Mouse (Mus musculus) forebrain, postnatal 0 days (tissue): ENCODE results near the gene Ugt1a5. TPM values are rescaled to one million over a fixed set of nuclear protein-coding genes. Genes with fewer than 3 reads are reported as not detected.

Source experiments
- ATAC-seq: fragments of 200-750 bp; cut with Nextera tagmentation; 2 replicates; pipeline ENCODE4 v1.8.0; 2017; ENCODE audit warnings: mild to moderate bottlenecking, moderate library complexity
- DNase-seq: peaks from one replicate; pipeline ENCODE4 v3.0.0-alpha.2; 2015
- H3K27ac ChIP-seq: fragments of 300-500 bp; sonication (generic); 2 replicates; pipeline ENCODE4 v1.5.1; 2014; ENCODE audit warnings: low read depth, mild to moderate bottlenecking, antibody characterized with exemption, low read length, moderate library complexity, mixed read lengths
- H3K27me3 ChIP-seq: fragments of 300-500 bp; sonication (generic); 2 replicates; pipeline ENCODE4 v1.6.1; 2014; ENCODE audit warnings: mild to moderate bottlenecking, low read length, mixed read lengths; ENCODE audit not compliant: insufficient read depth
- H3K36me3 ChIP-seq: fragments of 300-500 bp; sonication (generic); 2 replicates; pipeline ENCODE4 v1.6.1; 2014; ENCODE audit warnings: mild to moderate bottlenecking, moderate library complexity; ENCODE audit not compliant: insufficient read depth
- H3K4me1 ChIP-seq: fragments of 300-500 bp; sonication (generic); 2 replicates; pipeline ENCODE4 v1.6.1; 2014; ENCODE audit warnings: antibody characterized with exemption; ENCODE audit not compliant: insufficient read depth
- H3K4me2 ChIP-seq: fragments of 300-500 bp; sonication (generic); 2 replicates; pipeline ENCODE4 v1.6.1; 2014; ENCODE audit warnings: low read depth, mild to moderate bottlenecking, moderate library complexity
- H3K4me3 ChIP-seq: fragments of 300-500 bp; sonication (generic); 2 replicates; pipeline ENCODE4 v1.5.1; 2014; ENCODE audit warnings: low read depth, low read length, mixed read lengths
- H3K9ac ChIP-seq: fragments of 300-500 bp; sonication (generic); 2 replicates; pipeline ENCODE4 v1.6.1; 2014; ENCODE audit warnings: mild to moderate bottlenecking
- H3K9me3 ChIP-seq: fragments of 300-500 bp; sonication (generic); 2 replicates; pipeline ENCODE4 v1.6.1; 2016; ENCODE audit warnings: low read length
- CTCF ChIP-seq: sonication (generic); IDR thresholded peaks from 2 replicates; pipeline ENCODE4 v1.5.1; 2016; ENCODE audit warnings: antibody characterized with exemption, control low read depth, low read depth
- WGBS: fragments of 180-500 bp; shearing (Covaris S2); extraction: QIAGEN DNeasy Blood & Tissue Kit; methylation state at CpG from one replicate; pipeline ENCODE4 v1.1.7; 2014; 5-methylcytosine and 5-hydroxymethylcytosine counted together
- polyA plus RNA-seq: library from polyadenylated mRNA; unstranded; fragments of >200 nt; fragmentation: Nextera tagmentation; extraction: Ambion mirVana; gene quantifications from 2 replicates; pipeline ENCODE4 v1.2.1, GENCODE M21; 2015
- total RNA-seq: library from RNA; depleted of rRNA; stranded (reverse); fragments of >200 nt; gene quantifications from 2 replicates; pipeline ENCODE4 v1.2.3, GENCODE M21; 2014

The Ugt1a5 gene
- total and polyA plus RNA-seq, 2 experiments from 2014 or later, result not detected

DNA sequence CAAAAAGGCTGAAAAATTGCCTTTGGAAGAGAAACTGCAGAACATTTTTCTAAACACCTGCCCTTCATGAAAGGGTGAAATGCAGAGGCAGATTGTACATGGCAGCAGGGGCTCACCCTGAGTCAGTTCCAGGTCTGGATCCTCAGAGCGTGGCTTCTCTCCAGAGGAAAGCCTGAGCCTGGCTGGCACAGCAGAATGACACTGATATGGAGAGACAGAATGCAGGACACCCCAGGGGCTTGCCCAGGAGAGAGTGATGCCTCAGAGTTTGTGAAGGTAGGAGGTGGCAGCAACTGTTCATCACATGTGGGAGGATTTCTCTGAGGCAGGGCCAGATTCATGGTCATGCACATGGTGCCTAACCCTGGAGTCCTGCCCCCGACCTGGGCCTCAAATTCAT is 34.2 kb downstream of the Ugt1a5 start:
- TF ChIP-seq CTCF, result no peak
- H3K27me3 ChIP-seq, result no peaks in the 10 kb centered on the region
- no peak overlapping the region for H3K9ac ChIP-seq
- ATAC-seq (no peak), DNase-seq (no peak)
- no peak overlapping the region for H3K4me2 ChIP-seq
- H3K4me1 ChIP-seq, result 0 out of 2 replicates have a peak, but pooled peaks cover under 1% of the 10 kb centered on the region
- no peak overlapping the region for H3K4me3 ChIP-seq
- 78% methylated on average over 2 of the region's 2 CpGs for WGBS
- 0 out of 2 replicates have a peak, but pooled peaks cover 3% of the 10 kb centered on the region for H3K9me3 ChIP-seq
- no peaks in the 10 kb centered on the region for H3K36me3 ChIP-seq
- H3K27ac ChIP-seq, result no peak overlapping the region

DNA sequence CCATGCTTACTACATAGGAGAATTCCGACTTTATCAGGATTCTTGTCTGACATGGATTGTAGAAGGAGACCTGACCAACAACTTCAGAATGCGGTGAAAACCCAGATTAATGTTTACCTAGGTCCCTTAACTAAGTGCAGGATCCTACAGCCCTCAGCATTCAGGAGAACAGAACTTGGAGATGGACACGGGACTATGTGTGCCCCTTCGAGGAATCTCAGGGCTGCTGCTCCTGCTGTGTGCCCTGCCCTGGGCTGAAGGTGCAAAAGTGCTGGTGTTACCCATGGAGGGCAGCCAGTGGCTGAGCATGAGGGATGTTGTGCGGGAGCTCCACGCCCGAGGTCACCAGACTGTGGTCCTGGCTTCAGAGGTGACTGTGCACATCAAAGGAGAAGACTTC is 34.6 kb downstream of the Ugt1a5 start, which contains the start of gene Ugt1a2:
Ugt1a2 (plus strand) TSS at position 146 of the 400 bp plus-strand sequence.
- no peak for TF ChIP-seq CTCF
- 84% methylated on average over 7 of the region's 7 CpGs for WGBS
- no peaks in the 10 kb centered on the region for H3K36me3 ChIP-seq
- H3K9ac ChIP-seq, result no peak within 1 kb of the TSS
- H3K27ac ChIP-seq, result no peak within 1 kb of the TSS
- no peaks in the 10 kb centered on the region for H3K27me3 ChIP-seq
- no peak within 1 kb of the TSS for H3K4me2 ChIP-seq
- ATAC-seq, result no peak
- 0 out of 2 replicates have a peak, but pooled peaks cover 4% of the 10 kb centered on the region for H3K4me1 ChIP-seq
- DNase-seq, result no peak
- no peak within 1 kb of the TSS for H3K4me3 ChIP-seq
- 0 out of 2 replicates have a peak, but pooled peaks cover 3% of the 10 kb centered on the region for H3K9me3 ChIP-seq

DNA sequence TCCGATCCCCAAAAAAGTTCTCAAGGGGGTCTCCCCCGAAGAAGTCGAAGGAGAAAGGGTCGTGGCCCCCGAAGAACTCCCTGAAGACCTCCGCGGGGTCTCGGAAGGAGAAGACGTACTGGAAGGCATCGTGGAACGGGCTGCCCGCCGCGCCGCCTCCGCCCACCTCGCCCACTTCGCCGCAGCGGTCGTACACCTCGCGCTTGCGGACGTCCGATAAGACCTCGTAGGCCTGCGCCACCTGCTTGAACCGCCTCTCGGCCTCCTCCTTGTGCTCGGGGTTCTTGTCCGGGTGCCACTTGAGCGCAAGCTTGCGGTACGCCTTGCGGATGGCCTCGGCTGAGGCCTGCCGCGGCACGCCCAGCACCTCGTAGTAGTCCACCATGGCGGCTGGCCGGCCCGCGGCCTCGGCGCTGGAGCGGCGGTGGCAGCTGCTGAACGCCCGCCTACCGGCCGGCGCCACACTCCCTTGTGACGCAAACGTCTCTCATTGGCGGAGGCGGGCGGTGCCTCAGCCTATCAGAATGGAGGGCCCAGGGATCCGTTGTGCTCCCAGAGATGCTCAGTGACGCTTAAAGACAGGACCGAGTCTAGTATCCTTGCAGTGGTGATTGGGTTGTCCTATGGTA is 39.6 kb downstream of the Ugt1a5 start, which contains the start of gene Dnajb3:
Dnajb3 (minus strand) TSS at position 489 of the 629 bp plus-strand sequence.
- 0 out of 2 replicates have a peak within 1 kb of the TSS, but pooled peaks have one; percentile 57 for H3K27ac ChIP-seq
- no peak; the same call in 1 of the 2 replicates for TF ChIP-seq CTCF
- ATAC-seq, result peak; percentile 100

DNA sequence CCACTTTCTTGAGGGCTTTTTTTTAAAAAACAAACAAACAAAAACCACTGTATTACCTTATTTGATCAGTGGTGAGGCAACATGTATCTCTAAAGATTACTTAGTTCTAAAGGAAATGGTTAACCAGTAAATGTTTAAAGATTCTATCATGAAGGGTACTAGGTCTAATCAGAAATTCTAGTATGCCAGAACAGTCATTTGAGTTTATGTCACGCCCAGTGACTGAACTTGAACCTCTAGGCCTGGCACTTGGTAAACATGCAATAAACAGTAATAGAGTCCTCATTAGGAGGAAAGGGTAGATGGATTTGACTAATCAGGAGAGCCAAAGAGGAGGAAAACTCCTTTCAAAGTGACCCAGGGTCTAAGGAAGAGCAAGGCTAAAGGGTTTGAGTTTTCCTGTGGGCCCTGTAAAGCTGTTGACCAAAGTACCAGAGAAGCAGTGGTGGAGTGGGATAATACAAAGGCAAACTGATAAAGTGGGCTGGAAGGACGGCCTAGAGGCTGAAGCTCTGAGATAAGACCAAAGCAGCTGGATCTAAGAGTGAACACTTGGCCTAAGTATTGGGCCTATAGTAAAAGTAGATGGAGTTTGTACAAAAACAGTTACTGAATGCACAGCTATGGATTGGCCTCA is 41.1 kb downstream of the Ugt1a5 start:
- no peak for TF ChIP-seq CTCF
- 83% methylated on average over 2 of the region's 2 CpGs for WGBS
- H3K4me2 ChIP-seq, result no peak overlapping the region
- DNase-seq (no peak), ATAC-seq (no peak)
- no peaks in the 10 kb centered on the region for H3K27me3 ChIP-seq
- no peaks in the 10 kb centered on the region for H3K36me3 ChIP-seq
- H3K9me3 ChIP-seq, result peaks cover 11% of the 10 kb centered on the region
- H3K9ac ChIP-seq, result no peak overlapping the region
- no peak overlapping the region for H3K4me3 ChIP-seq
- H3K4me1 ChIP-seq, result 0 out of 2 replicates have a peak, but pooled peaks cover 8% of the 10 kb centered on the region
- H3K27ac ChIP-seq, result no peak overlapping the region

More for the DNA sequence above, 39.6 kb downstream of the Ugt1a5 start, which contains the start of gene Dnajb3:
- H3K9ac ChIP-seq, result peak within 1 kb of the TSS; percentile 57
- peak; percentile 92 for DNase-seq
- H3K36me3 ChIP-seq, result no peaks in the 10 kb centered on the region
- 0 out of 2 replicates have a peak, but pooled peaks cover 8% of the 10 kb centered on the region for H3K4me1 ChIP-seq
- H3K4me2 ChIP-seq, result peak within 1 kb of the TSS; percentile 82
- no peaks in the 10 kb centered on the region for H3K27me3 ChIP-seq
- H3K4me3 ChIP-seq, result peak within 1 kb of the TSS; percentile 46
- 7% methylated on average over 62 of the region's 62 CpGs for WGBS
- 0 out of 2 replicates have a peak, but pooled peaks cover 3% of the 10 kb centered on the region for H3K9me3 ChIP-seq

DNA sequence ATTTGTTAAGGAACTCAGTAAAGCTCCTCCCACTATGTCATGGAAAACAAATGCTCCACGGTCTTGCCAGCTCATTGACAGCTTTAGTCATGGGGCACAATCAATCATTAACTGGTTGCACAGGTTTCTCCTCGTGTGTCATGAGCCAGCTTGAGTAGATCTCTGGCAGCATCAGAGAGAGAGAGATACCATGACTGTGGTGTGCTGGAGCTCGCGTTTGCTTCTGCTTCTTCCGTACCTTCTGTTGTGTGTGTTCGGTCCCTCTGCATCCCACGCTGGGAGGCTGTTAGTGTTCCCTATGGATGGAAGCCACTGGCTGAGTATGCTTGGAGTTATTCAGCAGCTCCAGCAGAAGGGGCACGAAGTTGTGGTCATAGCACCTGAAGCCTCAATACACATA is 46.0 kb downstream of the Ugt1a5 start, which contains the start of gene Ugt1a1:
Ugt1a1 (plus strand) TSS at position 148 of the 400 bp plus-strand sequence.
- H3K4me3 ChIP-seq, result no peak within 1 kb of the TSS
- H3K4me2 ChIP-seq, result no peak within 1 kb of the TSS
- H3K27ac ChIP-seq, result no peak within 1 kb of the TSS
- H3K27me3 ChIP-seq, result no peaks in the 10 kb centered on the region
- no peaks in the 10 kb centered on the region for H3K36me3 ChIP-seq
- no peak for DNase-seq
- 72% methylated on average over 8 of the region's 8 CpGs for WGBS
- H3K4me1 ChIP-seq, result no peaks in the 10 kb centered on the region
- peaks cover 54% of the 10 kb centered on the region for H3K9me3 ChIP-seq
- no peak for TF ChIP-seq CTCF
- no peak within 1 kb of the TSS for H3K9ac ChIP-seq
- ATAC-seq, result no peak

DNA sequence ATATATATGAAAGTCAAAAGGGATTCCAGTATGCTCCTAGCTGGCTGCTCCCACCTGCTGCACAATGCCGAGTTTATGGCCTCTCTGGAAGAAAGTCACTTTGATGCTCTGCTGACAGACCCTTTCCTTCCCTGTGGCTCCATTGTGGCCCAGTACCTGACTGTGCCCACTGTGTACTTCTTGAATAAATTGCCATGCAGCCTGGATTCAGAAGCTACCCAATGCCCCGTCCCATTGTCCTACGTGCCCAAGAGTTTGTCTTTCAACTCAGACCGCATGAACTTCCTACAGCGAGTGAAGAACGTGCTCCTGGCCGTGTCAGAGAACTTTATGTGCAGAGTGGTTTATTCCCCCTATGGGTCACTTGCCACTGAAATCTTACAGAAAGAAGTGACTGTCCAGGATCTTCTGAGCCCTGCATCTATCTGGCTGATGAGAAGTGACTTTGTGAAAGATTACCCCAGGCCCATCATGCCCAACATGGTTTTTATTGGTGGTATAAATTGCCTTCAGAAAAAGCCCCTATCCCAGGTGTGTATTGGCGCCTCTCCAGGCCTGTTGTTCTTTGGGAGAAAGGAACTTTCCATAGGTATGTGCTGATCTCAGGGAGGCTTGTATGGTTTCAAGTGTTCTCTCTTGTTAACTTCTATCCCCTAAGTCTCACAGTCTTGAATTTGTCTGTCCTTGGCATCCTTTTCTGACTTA is 46.7 kb downstream of the Ugt1a5 start:
- no peak for TF ChIP-seq CTCF
- Histone ChIP-seq H3K4me1 (no peaks in the 10 kb centered on the region), H3K4me3 (no peak overlapping the region), H3K27me3 (no peaks in the 10 kb centered on the region), H3K4me2 (no peak overlapping the region), H3K9me3 (peaks cover 61% of the 10 kb centered on the region), H3K9ac (no peak overlapping the region), H3K36me3 (no peaks in the 10 kb centered on the region), H3K27ac (no peak overlapping the region)
- WGBS, result 63% methylated on average over 8 of the region's 8 CpGs
- ATAC-seq (0 out of 2 replicates have a peak, but pooled peaks have one; percentile 12), DNase-seq (peak; percentile 1)
